Mouse (Mus musculus): ENCODE measurements around the gene Stard10.

GRCm38 (mm10) chr7:101391909-101392479 is 75.1 kb downstream of the Stard10 start:
- TF ChIP-seq CTCF (IDR thresholded peaks at IDR 0.05; ENCODE audit: low read depth) (no peak), EP300 (IDR thresholded peaks at IDR 0.05; ENCODE audit: low read depth) (no peak)

Data from liver, postnatal 0 days (tissue).